Comparison of ENCODE assay signal across 7 mouse cellular contexts in the genomic region with DNA sequence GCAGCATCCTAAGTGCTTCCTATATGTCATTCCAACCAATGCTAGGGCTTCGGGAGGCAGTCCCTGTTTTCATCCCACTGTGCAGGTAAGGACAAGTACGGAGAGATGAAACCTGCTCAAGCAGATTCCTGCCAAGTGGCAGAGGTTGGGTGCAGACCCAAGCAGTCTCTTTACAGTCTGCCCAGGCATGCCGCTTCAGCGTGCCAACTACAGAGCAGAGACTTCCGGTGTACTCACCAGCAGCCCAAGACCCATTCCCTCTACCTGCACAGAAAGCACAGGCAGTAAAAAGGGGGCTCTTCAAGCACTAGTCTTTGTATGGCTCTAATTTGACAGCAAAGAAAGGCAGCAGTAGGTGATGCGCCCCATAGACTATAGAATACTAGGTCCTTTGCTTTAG. TPM values are rescaled to one million over a fixed set of nuclear protein-coding genes. Genes with fewer than 3 reads are reported as not detected.
DNase-seq lines count a peak whose midpoint lies in the region; ATAC-seq and TF ChIP-seq lines count a peak whose summit lies in the region.

No protein-coding gene starts in this region.

- no peak for DNase-seq in lung, postnatal 4 days
- DNase-seq in liver, embryonic 13.5 days, result no peak
- DNase-seq in gastrocnemius, adult 2 months, result no peak
- DNase-seq in left cerebral cortex, adult 18-20 months (ENCODE audit: low spot score in 2 of 2), result no peak

- H3K4me3 ChIP-seq in lung, embryonic 16.5 days (ENCODE audit: low read length), result no peak overlapping the region
- peak overlapping the region; percentile 40 for H3K4me3 ChIP-seq in forebrain, embryonic 15.5 days
- no peak overlapping the region for H3K4me3 ChIP-seq in liver, embryonic 13.5 days (replicated peaks)
- H3K4me3 ChIP-seq in stomach, embryonic 16.5 days (replicated peaks; ENCODE audit: low read length), result 0 out of 2 replicates have a peak overlapping the region, but pooled peaks have one; percentile 1
- no peak overlapping the region for H3K4me3 ChIP-seq in gastrocnemius, adult 2 months

- no peaks in the 10 kb centered on the region for H3K9me3 ChIP-seq in lung, embryonic 16.5 days (ENCODE audit: control insufficient read depth, low read length)
- H3K9me3 ChIP-seq in forebrain, embryonic 15.5 days, result no peaks in the 10 kb centered on the region
- H3K9me3 ChIP-seq in liver, embryonic 13.5 days (replicated peaks), result no peaks in the 10 kb centered on the region
- no peaks in the 10 kb centered on the region for H3K9me3 ChIP-seq in stomach, embryonic 16.5 days (replicated peaks; ENCODE audit: control insufficient read depth, low read length)

- peaks cover 6% of the 10 kb centered on the region for H3K4me1 ChIP-seq in lung, embryonic 16.5 days (replicated peaks; ENCODE audit: control insufficient read depth, insufficient read depth, low read length)
- peaks cover 9% of the 10 kb centered on the region for H3K4me1 ChIP-seq in forebrain, embryonic 15.5 days
- H3K4me1 ChIP-seq in liver, embryonic 13.5 days (replicated peaks), result 0 out of 2 replicates have a peak, but pooled peaks cover 9% of the 10 kb centered on the region
- H3K4me1 ChIP-seq in stomach, embryonic 16.5 days (ENCODE audit: control insufficient read depth, insufficient read depth, low read length), result 0 out of 2 replicates have a peak, but pooled peaks cover 4% of the 10 kb centered on the region

- intact Hi-C loops in gastrocnemius, adult 2 months (cut with DNase I), result no loop called here

- no peaks in the 10 kb centered on the region for H3K36me3 ChIP-seq in lung, embryonic 16.5 days (ENCODE audit: control insufficient read depth, insufficient read depth, low read length)
- no peaks in the 10 kb centered on the region for H3K36me3 ChIP-seq in forebrain, embryonic 15.5 days
- H3K36me3 ChIP-seq in liver, embryonic 13.5 days, result no peaks in the 10 kb centered on the region
- no peaks in the 10 kb centered on the region for H3K36me3 ChIP-seq in stomach, embryonic 16.5 days (ENCODE audit: control insufficient read depth, insufficient read depth, low read length)

- H3K9ac ChIP-seq in lung, embryonic 16.5 days (ENCODE audit: low read length), result no peak overlapping the region
- H3K9ac ChIP-seq in forebrain, embryonic 15.5 days (replicated peaks), result peak overlapping the region; percentile 46
- H3K9ac ChIP-seq in liver, embryonic 13.5 days, result no peak overlapping the region
- peak overlapping the region; percentile 8; the same call in 1 of the 2 replicates for H3K9ac ChIP-seq in stomach, embryonic 16.5 days (ENCODE audit: low read length)

- no peaks in the 10 kb centered on the region for H3K27me3 ChIP-seq in lung, embryonic 16.5 days (ENCODE audit: control insufficient read depth, insufficient read depth, low read depth, low read length)
- no peaks in the 10 kb centered on the region for H3K27me3 ChIP-seq in forebrain, embryonic 15.5 days
- no peaks in the 10 kb centered on the region for H3K27me3 ChIP-seq in liver, embryonic 13.5 days
- H3K27me3 ChIP-seq in stomach, embryonic 16.5 days (ENCODE audit: control insufficient read depth, insufficient read depth, low read length), result no peaks in the 10 kb centered on the region

- no peak overlapping the region for H3K27ac ChIP-seq in lung, embryonic 16.5 days (ENCODE audit: low read length)
- H3K27ac ChIP-seq in forebrain, embryonic 15.5 days (replicated peaks), result peak overlapping the region; percentile 95
- peak overlapping the region; percentile 23; the same call in 1 of the 2 replicates for H3K27ac ChIP-seq in liver, embryonic 13.5 days
- H3K27ac ChIP-seq in stomach, embryonic 16.5 days (ENCODE audit: low read length), result peak overlapping the region; percentile 90
- H3K27ac ChIP-seq in gastrocnemius, adult 2 months, result no peak overlapping the region

- ATAC-seq in lung, embryonic 16.5 days (ENCODE audit: low read depth), result no peak
- ATAC-seq in forebrain, embryonic 15.5 days (replicated peaks), result peak; percentile 27
- ATAC-seq in liver, embryonic 13.5 days (ENCODE audit: low read depth), result no peak; the same call in 1 of the 2 replicates
- peak; percentile 17 for ATAC-seq in stomach, embryonic 16.5 days (ENCODE audit: insufficient read depth, low FRiP score)

- no peak for TF ChIP-seq CTCF in gastrocnemius, adult 2 months (IDR thresholded peaks at IDR 0.05)

- H3K4me2 ChIP-seq in lung, embryonic 16.5 days (ENCODE audit: low read depth, low read length), result 0 out of 2 replicates have a peak overlapping the region, but pooled peaks have one; percentile 3
- H3K4me2 ChIP-seq in forebrain, embryonic 15.5 days (replicated peaks), result peak overlapping the region; percentile 52
- no peak overlapping the region for H3K4me2 ChIP-seq in liver, embryonic 13.5 days
- peak overlapping the region; percentile 39 for H3K4me2 ChIP-seq in stomach, embryonic 16.5 days (ENCODE audit: low read depth, low read length)

- WGBS in lung, embryonic 16.5 days, result 78% methylated on average over 6 of the region's 6 CpGs
- 53% methylated on average over 6 of the region's 6 CpGs for whole genome bisulfite sequencing in forebrain, embryonic 15.5 days
- WGBS in liver, embryonic 13.5 days (ENCODE audit: insufficient replicate concordance), result 61% methylated on average over 6 of the region's 6 CpGs
- 76% methylated on average over 6 of the region's 6 CpGs for WGBS in stomach, embryonic 16.5 days

RNA-seq across cellular contexts. Expression of a gene that starts 40.4 kb away (rescaled TPM):
- polyA plus RNA-seq in lung, embryonic 16.5 days (2015; fragmentation: Nextera tagmentation; extraction: Ambion mirVana), result 16.9 and 20.3 TPM in 2 replicates
- polyA plus RNA-seq in forebrain, embryonic 15.5 days (2015; fragmentation: Nextera tagmentation; extraction: Ambion mirVana), result 11.0 and 11.9 TPM in 2 replicates
- polyA plus RNA-seq in liver, embryonic 13.5 days (2015; fragmentation: Nextera tagmentation; extraction: Ambion mirVana), result 3.5 and 4.0 TPM in 2 replicates
- polyA plus RNA-seq in stomach, embryonic 16.5 days (2015; fragmentation: Nextera tagmentation; extraction: Ambion mirVana), result 14.4 and 17.1 TPM in 2 replicates
- 10 to 100 TPM in 1 of 2 experiments, 1 to 10 TPM in 1; 9.5 to 10.6 TPM for total RNA-seq in gastrocnemius, adult 2 months (2021)
- 10 to 100 TPM; 28.0 to 28.1 TPM for total RNA-seq in left cerebral cortex, adult 18-20 months (2021)

RNA-seq across cellular contexts. Expression of a gene that starts 51.7 kb away (rescaled TPM):
- polyA plus RNA-seq in lung, embryonic 16.5 days (2015; fragmentation: Nextera tagmentation; extraction: Ambion mirVana), result 15.4 and 15.5 TPM in 2 replicates
- 22.7 and 23.6 TPM in 2 replicates for polyA plus RNA-seq in forebrain, embryonic 15.5 days (2015; fragmentation: Nextera tagmentation; extraction: Ambion mirVana)
- 2.3 and 2.9 TPM in 2 replicates for polyA plus RNA-seq in liver, embryonic 13.5 days (2015; fragmentation: Nextera tagmentation; extraction: Ambion mirVana)
- 14.7 and 16.7 TPM in 2 replicates for polyA plus RNA-seq in stomach, embryonic 16.5 days (2015; fragmentation: Nextera tagmentation; extraction: Ambion mirVana)
- total RNA-seq in gastrocnemius, adult 2 months (2021), result 10 to 100 TPM; 16.5 to 17.3 TPM
- total RNA-seq in left cerebral cortex, adult 18-20 months (2021), result 10 to 100 TPM; 58.3 to 60.9 TPM

Comparison
In these comparisons a context has a peak if more than half of its experiments do, and no peak if none do; other contexts are left out.
1. ATAC-seq: peak in forebrain, embryonic 15.5 days (single experiment) and stomach, embryonic 16.5 days (single experiment); none in lung, embryonic 16.5 days (single experiment) and liver, embryonic 13.5 days (single experiment).
2. H3K27ac ChIP-seq: peak in forebrain, embryonic 15.5 days (single experiment), liver, embryonic 13.5 days (single experiment) and stomach, embryonic 16.5 days (single experiment); none in lung, embryonic 16.5 days (single experiment) and gastrocnemius, adult 2 months (single experiment).
3. H3K4me3 ChIP-seq: peak in forebrain, embryonic 15.5 days (single experiment) and stomach, embryonic 16.5 days (single experiment); none in lung, embryonic 16.5 days (single experiment), liver, embryonic 13.5 days (single experiment) and gastrocnemius, adult 2 months (single experiment).
4. H3K9ac ChIP-seq: peak in forebrain, embryonic 15.5 days (single experiment) and stomach, embryonic 16.5 days (single experiment); none in lung, embryonic 16.5 days (single experiment) and liver, embryonic 13.5 days (single experiment).